Mouse (Mus musculus) gastrocnemius, adult 18-20 months (tissue): ENCODE measurements around the gene Ndufs7. TPM values are rescaled to one million over a fixed set of nuclear protein-coding genes. Genes with fewer than 3 reads are reported as not detected.

ENCODE experiments used
- DNase-seq: peaks from one replicate; pipeline ENCODE4 v3.0.0; 2021; ENCODE audit warnings: low spot score
- total RNA-seq, 2 experiments: library from RNA; stranded (reverse); gene quantifications; 2 replicates each; pipeline ENCODE4 v1.2.3; 2021

Ndufs7 gene
- total RNA-seq, 2 experiments from 2014 or later: 578 to 613 TPM

GRCm38 (mm10) chr10:80261585-80261968, 12.7 kb downstream of the Ndufs7 start:
- peak; percentile 98 for DNase-seq

DNA sequence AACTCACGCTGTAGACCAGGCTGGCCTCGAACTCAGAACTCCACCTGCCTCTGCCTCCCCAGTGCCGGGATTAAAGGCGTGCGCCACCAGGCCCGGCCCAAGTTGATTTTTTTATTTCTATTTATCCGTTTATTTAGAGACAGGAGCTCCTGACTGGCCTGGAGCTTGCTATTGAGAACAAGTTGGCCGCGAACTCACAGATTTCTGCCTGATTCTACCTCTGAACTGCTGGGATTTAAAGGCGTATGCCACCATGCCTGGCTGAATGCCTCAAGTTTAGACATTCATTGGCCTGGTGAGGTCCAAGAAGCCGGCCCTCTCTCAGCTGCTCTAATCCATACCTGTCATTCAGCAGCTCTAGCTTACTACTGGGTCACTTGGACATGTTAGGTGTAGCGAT, 13.2 kb downstream of the Ndufs7 start:
- no peak for DNase-seq

- no peak for DNase-seq
Observed at GRCm38 (mm10) chr10:80262776-80263365, 13.9 kb downstream of the Ndufs7 start.

DNA sequence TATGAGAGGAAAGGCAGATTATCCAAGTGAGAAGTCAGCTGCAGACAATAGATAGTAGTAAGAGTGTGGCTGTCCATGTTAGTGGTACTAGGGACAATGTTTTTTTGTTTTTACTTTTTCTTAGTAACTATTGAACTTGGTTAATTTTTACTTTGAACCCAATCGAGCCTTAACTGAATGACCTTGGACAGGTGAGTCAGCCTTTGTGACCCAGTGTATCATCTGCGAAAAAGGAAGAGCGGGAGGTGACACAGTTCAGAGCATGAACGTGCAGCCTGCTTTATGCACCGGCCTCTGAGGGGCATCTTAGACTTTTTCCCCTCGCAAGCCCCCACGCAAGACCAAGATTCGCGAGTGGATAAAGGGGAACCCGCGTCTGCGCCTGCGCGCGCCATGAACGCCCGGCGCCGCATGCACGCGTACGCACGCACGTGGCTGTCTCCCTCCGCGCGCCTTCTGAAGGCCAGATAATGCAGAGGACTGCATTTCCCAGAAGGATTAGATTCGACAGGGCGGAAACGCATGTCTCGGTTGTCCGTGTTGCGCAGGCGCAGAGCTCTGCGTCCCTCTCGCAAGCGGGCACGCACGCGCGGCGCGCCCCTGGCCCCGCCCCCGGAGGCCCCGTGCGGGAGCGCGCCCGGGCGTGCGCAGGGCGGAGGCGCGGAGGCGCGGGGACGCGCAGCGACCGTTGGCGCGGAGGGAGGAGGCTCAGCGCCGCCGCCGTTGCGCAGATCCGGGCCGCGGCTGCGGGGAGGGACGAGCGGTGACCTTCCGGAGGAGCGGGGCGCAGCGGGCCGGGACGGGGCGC, 15.6 kb downstream of the Ndufs7 start:
- peak; percentile 98 for DNase-seq

DNA sequence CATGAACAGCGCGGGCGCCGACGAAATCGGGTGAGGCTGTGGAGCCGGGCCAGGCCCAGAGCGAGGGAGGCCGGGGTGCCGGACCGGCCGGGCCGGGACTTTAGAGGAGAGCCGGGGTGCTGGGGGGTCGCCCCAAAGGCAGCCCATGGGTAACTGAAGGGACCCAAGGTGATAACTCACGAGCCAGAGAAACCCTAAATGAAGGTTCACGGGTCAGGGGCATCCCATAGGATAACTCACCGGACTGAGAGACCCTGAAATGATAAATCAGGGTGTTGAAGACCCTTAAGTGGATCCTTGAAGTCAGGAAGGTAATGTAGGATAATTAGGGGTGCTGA, 16.2 kb downstream of the Ndufs7 start:
- DNase-seq: no peak

DNA sequence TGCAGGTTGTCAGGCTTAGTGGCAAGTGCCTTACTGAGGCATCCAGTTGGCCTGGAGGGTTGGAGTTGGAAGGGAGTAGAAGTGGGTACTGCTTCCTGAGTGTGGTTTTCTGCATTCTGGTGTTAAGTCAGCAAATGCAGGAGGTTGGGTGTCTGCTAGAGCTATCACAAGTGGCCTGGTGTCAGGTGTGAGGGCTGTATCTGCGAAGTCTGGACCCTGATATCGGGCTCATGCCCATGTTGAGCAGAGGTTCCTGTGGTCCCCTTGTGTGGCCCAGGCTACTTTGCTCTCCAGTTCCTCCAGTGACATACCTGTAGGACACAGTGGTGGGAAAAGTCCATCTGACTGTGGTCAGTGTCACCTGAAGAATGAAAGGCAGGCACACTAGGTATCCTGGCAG, 21.2 kb downstream of the Ndufs7 start:
- DNase-seq: no peak

DNA sequence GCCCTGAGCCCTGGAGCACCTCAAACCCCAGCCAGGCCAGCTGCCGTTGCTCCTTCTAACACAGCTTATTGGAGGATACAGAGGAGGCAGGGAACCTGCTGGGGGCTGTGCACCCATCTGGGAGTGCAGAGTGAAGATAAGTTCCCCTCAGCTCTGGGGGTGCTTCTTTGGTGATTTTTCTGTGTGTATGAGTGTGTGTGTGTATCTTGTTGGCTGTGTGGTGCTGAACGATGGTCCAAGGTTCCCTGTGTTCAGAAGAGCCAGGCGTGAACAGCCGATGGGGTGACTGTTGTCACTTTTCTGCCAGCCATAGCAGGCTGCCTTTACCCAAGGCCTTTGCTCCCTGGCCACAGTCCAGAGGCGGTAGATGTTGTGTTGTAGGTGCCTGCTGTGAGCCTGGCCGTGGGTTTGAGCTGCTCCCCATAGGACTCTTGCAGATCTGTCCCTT, 21.8 kb downstream of the Ndufs7 start:
- DNase-seq: no peak

GRCm38 (mm10) chr10:80271186-80271843, 22.4 kb downstream of the Ndufs7 start:
- DNase-seq: no peak

DNA sequence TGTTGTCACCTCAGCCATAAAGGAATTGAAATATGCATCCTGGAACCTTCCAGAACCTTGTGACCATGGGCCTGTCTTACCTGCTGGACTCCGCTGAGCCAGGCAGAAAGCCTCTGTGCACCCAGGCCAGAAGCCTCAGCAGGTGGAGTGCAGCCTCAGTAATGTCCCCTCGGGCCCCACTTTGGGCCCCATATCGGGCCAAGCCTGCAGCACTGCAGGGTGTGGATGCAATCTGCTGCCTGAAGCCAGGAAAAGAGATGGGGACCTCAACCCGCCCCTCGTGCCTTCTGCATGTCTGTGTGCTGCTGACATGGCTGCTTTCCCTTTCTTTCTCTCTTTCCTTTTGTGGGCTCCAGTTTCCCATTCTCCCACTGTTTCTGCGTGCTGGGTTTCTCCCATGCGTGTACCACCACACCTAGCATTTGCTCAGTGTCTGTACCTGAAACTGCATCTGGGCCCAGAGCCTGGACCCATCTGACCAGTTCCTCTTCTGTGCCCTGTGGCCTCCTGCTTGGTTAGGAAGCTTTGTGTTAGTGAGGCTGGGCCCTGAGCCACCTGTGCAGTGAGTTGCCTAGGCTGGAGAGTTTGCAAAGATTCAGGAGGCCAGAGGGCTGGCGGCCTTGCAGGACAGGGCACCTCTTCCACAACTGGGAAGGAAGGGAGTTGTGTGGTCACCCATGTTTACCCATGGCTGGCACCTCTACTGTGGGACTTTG, 23.1 kb downstream of the Ndufs7 start:
- no peak for DNase-seq

DNA sequence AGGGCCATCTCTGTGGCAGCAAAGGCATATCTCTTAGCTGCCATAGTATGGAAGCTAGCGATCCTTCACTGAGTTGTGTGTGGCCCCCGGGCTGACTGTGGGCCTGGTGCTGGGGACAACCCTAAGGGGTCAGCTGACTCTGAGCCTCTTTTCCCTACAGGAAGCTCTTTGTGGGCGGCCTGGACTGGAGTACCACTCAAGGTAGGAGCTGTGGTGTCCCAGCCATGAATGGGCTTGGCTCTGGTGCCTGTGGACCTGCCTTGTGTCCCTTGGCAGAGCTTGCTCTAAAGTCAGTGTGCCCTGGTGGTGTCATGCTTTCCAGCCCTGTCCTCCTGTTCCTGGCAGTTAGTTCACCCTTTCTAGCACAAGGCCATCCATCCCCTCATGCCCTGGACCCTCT, 24.9 kb downstream of the Ndufs7 start:
- DNase-seq: no peak

GRCm38 (mm10) chr10:80276238-80276637, 27.3 kb downstream of the Ndufs7 start:
- DNase-seq: no peak

- no peak for DNase-seq
Observed at GRCm38 (mm10) chr10:80278390-80278789, 29.5 kb downstream of the Ndufs7 start.

DNA sequence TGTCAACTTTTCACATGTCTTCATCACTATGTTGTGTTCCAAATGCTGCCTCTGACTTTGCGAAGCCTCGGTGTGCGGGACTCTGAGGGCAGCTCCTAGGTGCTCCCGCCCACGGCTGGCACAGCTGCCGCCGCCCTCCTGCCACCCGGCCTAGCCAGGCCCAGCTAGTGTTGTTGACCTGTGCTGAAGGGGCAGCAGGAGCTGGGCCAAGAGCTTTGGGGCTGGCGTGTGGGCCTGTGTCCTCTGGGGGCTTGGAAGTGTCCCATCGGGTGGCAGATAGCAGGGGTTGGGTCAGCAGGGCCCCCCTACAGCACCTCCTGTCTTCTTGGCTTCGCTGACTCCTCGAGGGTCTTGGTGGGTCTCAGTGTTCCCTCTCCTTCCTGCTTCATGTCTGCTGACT, 30.4 kb downstream of the Ndufs7 start:
- DNase-seq: no peak

GRCm38 (mm10) chr10:80281304-80281703, 32.4 kb downstream of the Ndufs7 start:
- no peak for DNase-seq

DNA sequence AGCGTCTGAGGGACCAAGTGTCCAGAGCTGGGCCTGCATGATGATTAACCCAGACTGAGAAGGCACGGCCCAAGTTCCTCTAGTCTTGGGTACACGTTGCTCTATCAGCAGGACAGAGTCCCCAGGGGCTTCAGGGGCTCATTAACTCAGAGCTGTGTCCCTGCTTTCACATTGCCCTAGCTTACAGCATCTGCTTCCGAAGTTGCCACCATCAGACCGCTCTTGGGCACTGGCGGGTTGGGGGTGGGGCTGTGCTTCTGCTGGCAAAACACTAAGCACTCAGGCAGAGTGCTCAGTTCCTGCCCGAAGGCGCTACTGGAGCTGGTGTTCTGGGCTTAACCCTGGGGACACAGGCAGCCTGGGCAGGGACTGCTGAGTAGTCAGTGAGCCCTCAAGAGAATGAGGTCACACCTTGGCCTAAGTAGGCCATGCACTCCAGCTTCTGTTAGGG, 33.0 kb downstream of the Ndufs7 start:
- DNase-seq: peak; percentile 68

DNA sequence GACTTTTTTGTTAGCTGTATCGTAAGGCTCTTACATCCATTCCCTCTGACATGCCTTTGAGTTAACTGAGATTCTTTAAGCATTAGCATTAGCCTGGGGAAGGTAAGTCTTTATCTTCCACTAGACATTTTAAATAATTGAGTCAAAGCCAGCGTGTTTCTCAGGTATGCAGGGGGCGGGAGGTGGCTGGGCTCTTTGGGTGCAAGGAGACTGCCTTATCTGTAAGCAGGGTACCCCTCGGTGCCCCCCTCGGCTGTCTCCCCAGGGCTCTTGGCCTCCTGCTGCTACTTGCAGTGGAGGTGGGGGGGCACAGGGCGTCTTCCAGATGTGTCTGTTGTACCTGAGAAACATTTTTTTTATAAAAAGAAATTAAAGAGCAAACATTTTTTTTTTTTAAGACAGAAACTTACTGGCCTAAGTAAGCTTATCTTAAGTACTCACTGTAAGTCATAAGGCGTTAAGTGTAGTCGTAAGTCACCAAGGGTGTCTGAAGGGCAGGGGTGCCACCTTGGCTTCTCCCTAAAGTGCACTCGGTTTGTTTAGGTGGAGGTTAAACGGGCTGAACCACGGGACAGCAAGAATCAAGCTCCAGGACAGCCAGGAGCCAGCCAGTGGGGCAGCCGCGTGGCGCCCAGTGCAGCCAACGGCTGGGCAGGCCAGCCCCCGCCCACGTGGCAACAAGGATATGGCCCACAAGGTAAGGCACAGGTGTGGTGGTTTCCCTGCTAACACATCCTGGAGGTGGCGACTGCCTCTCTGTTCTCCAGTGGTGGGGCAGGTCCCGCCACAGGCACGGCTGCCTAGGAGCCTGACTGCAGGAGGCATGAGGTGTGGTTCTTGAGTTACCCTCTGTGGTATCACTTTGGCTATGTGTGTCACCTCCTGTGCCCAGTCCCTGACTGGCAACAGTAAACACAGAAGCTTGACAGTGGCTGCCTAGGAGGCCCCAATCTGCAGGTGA, 33.8 kb downstream of the Ndufs7 start:
- DNase-seq: no peak

DNA sequence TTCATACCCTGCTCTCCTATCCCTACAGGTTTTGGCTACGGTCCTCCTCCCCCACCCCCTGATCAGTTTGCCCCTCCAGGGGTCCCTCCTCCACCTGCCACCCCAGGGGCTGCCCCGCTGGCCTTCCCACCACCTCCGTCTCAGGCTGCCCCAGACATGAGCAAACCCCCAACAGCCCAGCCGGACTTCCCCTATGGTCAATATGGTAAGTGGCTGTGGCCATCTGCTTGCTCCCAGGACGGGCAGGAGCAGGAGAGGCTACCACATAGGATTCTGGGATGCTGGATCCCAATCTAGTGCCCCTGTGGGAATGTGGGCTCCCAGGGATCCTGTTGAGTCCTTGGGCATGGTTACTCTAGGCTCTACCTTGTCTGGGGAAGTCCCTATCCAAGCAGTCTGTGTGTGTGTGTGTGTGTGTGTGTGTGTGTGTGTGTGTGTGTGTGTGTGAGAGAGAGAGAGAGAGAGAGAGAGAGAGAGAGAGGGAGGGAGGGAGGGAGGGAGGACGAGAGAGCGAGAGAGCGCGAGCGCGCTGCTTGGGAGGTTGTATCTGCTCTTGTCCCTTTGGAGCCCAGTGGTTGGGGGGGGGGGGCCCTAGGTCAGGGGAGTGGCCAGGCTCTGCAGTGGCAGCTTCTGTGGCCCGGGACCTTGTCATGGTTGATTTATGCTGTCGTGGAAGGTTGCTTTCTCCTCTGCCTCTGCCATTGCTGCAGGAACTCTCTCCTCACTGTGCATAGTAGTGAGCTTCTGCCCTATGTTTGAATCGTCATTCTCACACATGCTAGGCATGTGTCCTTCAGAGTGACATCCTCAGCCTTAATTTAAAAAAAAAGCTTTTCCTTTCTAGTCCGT, 36.5 kb downstream of the Ndufs7 start:
- no peak for DNase-seq

GRCm38 (mm10) chr10:80288097-80288496, 39.2 kb downstream of the Ndufs7 start:
- no peak for DNase-seq

GRCm38 (mm10) chr10:80288657-80289056, 39.7 kb downstream of the Ndufs7 start:
- no peak for DNase-seq
